Mouse (Mus musculus): ENCODE measurements around the gene S1pr4. TPM values are rescaled to one million over a fixed set of nuclear protein-coding genes. Genes with fewer than 3 reads are reported as not detected.

S1pr4 gene
- polyA plus RNA-seq (2014; fragmentation: Nextera tagmentation; extraction: Ambion mirVana) = 0.65 and 0.73 TPM in 2 replicates

DNA sequence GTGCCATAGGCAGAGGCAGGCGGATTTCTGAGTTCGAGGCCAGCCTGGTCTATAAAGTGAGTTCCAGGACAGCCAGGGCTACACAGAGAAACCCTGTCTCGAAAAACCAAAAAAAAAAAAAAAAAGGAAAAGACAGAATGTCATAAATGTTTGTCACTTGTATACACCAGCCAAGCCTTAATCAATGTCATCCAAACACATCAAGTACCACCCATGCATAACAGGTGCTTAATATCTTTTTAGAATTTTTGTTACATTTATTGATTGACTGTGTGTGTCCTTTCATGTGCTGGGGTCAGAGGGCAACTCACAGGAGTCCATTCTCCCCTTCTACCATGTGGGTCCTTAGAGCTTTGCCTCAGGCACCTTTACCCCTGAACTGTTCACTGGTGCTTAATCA, at the start of gene S1pr4:
Gene S1pr4, minus strand, starts transcription at position 101 of the 400 bp plus-strand sequence.
- no peaks in the 10 kb centered on the region for H3K36me3 ChIP-seq (ENCODE audit: control insufficient read depth, insufficient read depth, low read length)
- no peak within 1 kb of the TSS for H3K27ac ChIP-seq (replicated peaks; ENCODE audit: low read depth, low read length)
- ATAC-seq (ENCODE audit: low read depth) = no peak
- no peaks in the 10 kb centered on the region for H3K9me3 ChIP-seq (ENCODE audit: control insufficient read depth, low read length)
- no peaks in the 10 kb centered on the region for H3K27me3 ChIP-seq (replicated peaks; ENCODE audit: control insufficient read depth, insufficient read depth, low read length)
- H3K4me1 ChIP-seq (ENCODE audit: control insufficient read depth, insufficient read depth, low read length) = peaks cover 3% of the 10 kb centered on the region
- no peak within 1 kb of the TSS for H3K4me3 ChIP-seq (ENCODE audit: low read depth, low read length)
- H3K4me2 ChIP-seq (ENCODE audit: low read depth, low read length) = no peak within 1 kb of the TSS
- WGBS = 94% methylated on average over 2 of the region's 3 CpGs
- H3K9ac ChIP-seq (ENCODE audit: low read depth, low read length) = peak within 1 kb of the TSS; percentile 25; the same call in 1 of the 2 replicates
- DNase-seq (ENCODE audit: low spot score) = no peak

- H3K9me3 ChIP-seq (ENCODE audit: control insufficient read depth, low read length) = no peaks in the 10 kb centered on the region
- no peak for DNase-seq (ENCODE audit: low spot score)
- no peak overlapping the region for H3K27ac ChIP-seq (replicated peaks; ENCODE audit: low read depth, low read length)
- no peak for ATAC-seq (ENCODE audit: low read depth)
- no peak overlapping the region for H3K4me2 ChIP-seq (ENCODE audit: low read depth, low read length)
- no peak overlapping the region for H3K4me3 ChIP-seq (ENCODE audit: low read depth, low read length)
- 79% methylated on average over 5 of the region's 5 CpGs for WGBS
- H3K36me3 ChIP-seq (ENCODE audit: control insufficient read depth, insufficient read depth, low read length) = no peaks in the 10 kb centered on the region
- H3K9ac ChIP-seq (ENCODE audit: low read depth, low read length) = no peak overlapping the region
- no peaks in the 10 kb centered on the region for H3K27me3 ChIP-seq (replicated peaks; ENCODE audit: control insufficient read depth, insufficient read depth, low read length)
- H3K4me1 ChIP-seq (ENCODE audit: control insufficient read depth, insufficient read depth, low read length) = peaks cover 2% of the 10 kb centered on the region
Measured at GRCm38 (mm10) chr10:81548944-81549343, 49.0 kb upstream of the S1pr4 start.

GRCm38 (mm10) chr10:81546788-81547571, 47.0 kb upstream of the S1pr4 start:
- DNase-seq (ENCODE audit: low spot score) (no peak), ATAC-seq (ENCODE audit: low read depth) (no peak)
- H3K4me1 ChIP-seq (ENCODE audit: control insufficient read depth, insufficient read depth, low read length) = peaks cover 10% of the 10 kb centered on the region
- H3K27me3 ChIP-seq (replicated peaks; ENCODE audit: control insufficient read depth, insufficient read depth, low read length) = no peaks in the 10 kb centered on the region
- H3K4me3 ChIP-seq (ENCODE audit: low read depth, low read length) = no peak overlapping the region
- WGBS = 92% methylated on average over 12 of the region's 13 CpGs
- no peak overlapping the region for H3K4me2 ChIP-seq (ENCODE audit: low read depth, low read length)
- H3K9ac ChIP-seq (ENCODE audit: low read depth, low read length) = no peak overlapping the region
- H3K27ac ChIP-seq (replicated peaks; ENCODE audit: low read depth, low read length) = no peak overlapping the region
- H3K9me3 ChIP-seq (ENCODE audit: control insufficient read depth, low read length) = no peaks in the 10 kb centered on the region
- no peaks in the 10 kb centered on the region for H3K36me3 ChIP-seq (ENCODE audit: control insufficient read depth, insufficient read depth, low read length)

DNA sequence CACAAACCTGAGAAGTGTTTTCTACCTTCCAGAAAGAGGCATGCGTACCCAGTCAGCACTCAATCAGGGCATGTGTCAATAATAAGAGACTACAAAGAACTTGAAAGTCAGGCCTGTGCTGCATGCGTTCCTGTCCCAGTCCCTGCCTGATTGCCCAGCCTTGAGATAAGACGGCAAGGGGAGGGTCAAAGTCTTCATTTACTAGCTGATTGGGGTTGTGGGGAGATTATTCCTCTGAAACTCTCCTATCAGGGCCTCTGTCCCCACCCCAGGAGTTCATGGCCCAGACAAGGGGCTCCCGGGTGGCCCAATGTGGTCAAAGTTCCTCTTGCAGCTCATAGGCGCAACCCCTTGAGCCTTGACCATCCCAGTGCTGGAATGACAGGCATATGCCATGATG, 46.4 kb upstream of the S1pr4 start:
- H3K4me1 ChIP-seq (ENCODE audit: control insufficient read depth, insufficient read depth, low read length) = peaks cover 10% of the 10 kb centered on the region
- H3K4me3 ChIP-seq (ENCODE audit: low read depth, low read length) = no peak overlapping the region
- H3K36me3 ChIP-seq (ENCODE audit: control insufficient read depth, insufficient read depth, low read length) = 0 out of 2 replicates have a peak, but pooled peaks cover under 1% of the 10 kb centered on the region
- H3K27me3 ChIP-seq (replicated peaks; ENCODE audit: control insufficient read depth, insufficient read depth, low read length) = no peaks in the 10 kb centered on the region
- H3K4me2 ChIP-seq (ENCODE audit: low read depth, low read length) = no peak overlapping the region
- H3K9me3 ChIP-seq (ENCODE audit: control insufficient read depth, low read length) = no peaks in the 10 kb centered on the region
- peak overlapping the region; percentile 41; the same call in 1 of the 2 replicates for H3K9ac ChIP-seq (ENCODE audit: low read depth, low read length)
- no peak for ATAC-seq (ENCODE audit: low read depth)
- no peak overlapping the region for H3K27ac ChIP-seq (replicated peaks; ENCODE audit: low read depth, low read length)
- no peak for DNase-seq (ENCODE audit: low spot score)
- 85% methylated on average over 5 of the region's 5 CpGs for WGBS

- no peaks in the 10 kb centered on the region for H3K27me3 ChIP-seq (replicated peaks; ENCODE audit: control insufficient read depth, insufficient read depth, low read length)
- peak; percentile 97 for ATAC-seq (ENCODE audit: low read depth)
- DNase-seq (ENCODE audit: low spot score) = peak; percentile 99
- peaks cover 10% of the 10 kb centered on the region for H3K4me1 ChIP-seq (ENCODE audit: control insufficient read depth, insufficient read depth, low read length)
- 0 out of 2 replicates have a peak, but pooled peaks cover 4% of the 10 kb centered on the region for H3K36me3 ChIP-seq (ENCODE audit: control insufficient read depth, insufficient read depth, low read length)
- H3K4me3 ChIP-seq (ENCODE audit: low read depth, low read length) = peak within 1 kb of the TSS; percentile 91
- no peaks in the 10 kb centered on the region for H3K9me3 ChIP-seq (ENCODE audit: control insufficient read depth, low read length)
- H3K4me2 ChIP-seq (ENCODE audit: low read depth, low read length) = peak within 1 kb of the TSS; percentile 94
- 2% methylated on average over 28 of the region's 59 CpGs for WGBS
- peak within 1 kb of the TSS; percentile 77 for H3K27ac ChIP-seq (replicated peaks; ENCODE audit: low read depth, low read length)
- H3K9ac ChIP-seq (ENCODE audit: low read depth, low read length) = peak within 1 kb of the TSS; percentile 94
Measured at GRCm38 (mm10) chr10:81545161-81545747, 45.3 kb upstream of the S1pr4 start, which contains the start of gene Gna11. Gene Gna11 (minus strand): TSS chr10:81545190.

DNA sequence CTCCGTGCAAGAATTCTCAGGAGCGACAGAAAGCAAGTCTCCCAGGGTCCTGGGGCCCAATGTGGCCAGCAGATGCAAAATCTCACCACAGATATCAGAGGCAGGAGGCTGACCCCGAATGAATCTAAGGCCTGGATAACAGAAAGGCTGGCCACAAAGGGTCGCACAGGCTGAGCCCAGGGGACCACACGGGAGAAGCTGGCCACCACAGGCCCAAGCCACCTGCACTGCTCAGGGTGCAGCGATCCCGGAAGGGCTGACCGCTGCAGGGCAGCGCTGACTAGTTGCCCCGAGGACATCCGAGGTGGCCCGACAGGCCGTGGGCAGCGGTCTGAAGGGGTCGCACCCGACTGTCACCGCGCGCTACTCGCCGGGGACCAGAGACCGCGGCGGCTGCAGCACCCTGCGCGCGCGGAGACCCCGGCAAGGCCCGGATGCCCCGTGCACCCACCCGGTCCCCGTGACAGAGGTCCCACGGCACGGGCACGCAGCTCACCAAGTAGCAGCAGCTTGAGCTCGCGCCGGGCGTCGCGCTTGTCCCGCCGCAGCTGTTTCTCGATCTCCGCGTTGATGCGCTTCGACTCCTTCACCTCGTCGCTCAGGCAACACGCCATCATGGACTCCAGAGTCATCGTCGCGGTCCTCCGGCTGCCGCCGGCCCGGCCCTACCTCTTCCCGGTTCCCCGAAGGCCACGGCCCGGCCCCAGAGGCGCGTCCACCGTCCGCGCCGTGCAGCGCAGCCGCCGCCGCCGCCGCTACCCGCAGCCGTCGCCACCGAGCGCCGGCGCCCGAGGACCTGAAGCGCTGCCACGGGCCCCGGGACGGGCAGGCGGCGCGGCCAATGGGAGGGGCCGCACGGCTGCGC, 44.6 kb upstream of the S1pr4 start:
- H3K36me3 ChIP-seq (ENCODE audit: control insufficient read depth, insufficient read depth, low read length) = 0 out of 2 replicates have a peak, but pooled peaks cover 9% of the 10 kb centered on the region
- H3K4me3 ChIP-seq (ENCODE audit: low read depth, low read length) = peak overlapping the region; percentile 91
- peaks cover 10% of the 10 kb centered on the region for H3K4me1 ChIP-seq (ENCODE audit: control insufficient read depth, insufficient read depth, low read length)
- ATAC-seq (ENCODE audit: low read depth) (peak; percentile 32), DNase-seq (ENCODE audit: low spot score) (peak; percentile 62)
- H3K27me3 ChIP-seq (replicated peaks; ENCODE audit: control insufficient read depth, insufficient read depth, low read length) = no peaks in the 10 kb centered on the region
- H3K9ac ChIP-seq (ENCODE audit: low read depth, low read length) = peak overlapping the region; percentile 94
- H3K4me2 ChIP-seq (ENCODE audit: low read depth, low read length) = peak overlapping the region; percentile 94
- no peaks in the 10 kb centered on the region for H3K9me3 ChIP-seq (ENCODE audit: control insufficient read depth, low read length)
- 3% methylated on average over 27 of the region's 93 CpGs for WGBS
- H3K27ac ChIP-seq (replicated peaks; ENCODE audit: low read depth, low read length) = peak overlapping the region; percentile 75

DNA sequence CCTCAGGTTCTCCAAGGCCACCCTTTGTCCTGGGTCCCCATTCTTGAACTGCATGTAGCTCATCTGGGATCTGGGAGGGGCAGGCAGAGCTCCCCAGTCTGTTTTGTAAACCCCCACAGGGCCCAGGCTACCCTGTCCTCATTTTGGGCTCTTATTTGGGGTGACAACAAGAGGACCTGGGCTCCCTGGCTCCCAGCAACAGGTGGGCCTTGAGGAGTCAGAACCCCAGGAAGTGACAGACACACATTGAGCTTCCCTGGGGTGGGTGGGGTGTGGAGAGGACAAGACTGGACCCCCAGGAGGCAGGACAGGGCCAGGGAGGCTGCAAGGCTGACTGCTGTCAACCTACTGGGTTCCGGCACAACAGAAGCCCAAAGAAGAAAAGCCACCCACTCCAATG, 43.7 kb upstream of the S1pr4 start:
- 83% methylated on average over 1 of the region's 1 CpGs for WGBS
- DNase-seq (ENCODE audit: low spot score) (no peak), ATAC-seq (ENCODE audit: low read depth) (no peak)
- no peak overlapping the region for H3K27ac ChIP-seq (replicated peaks; ENCODE audit: low read depth, low read length)
- no peaks in the 10 kb centered on the region for H3K9me3 ChIP-seq (ENCODE audit: control insufficient read depth, low read length)
- no peaks in the 10 kb centered on the region for H3K27me3 ChIP-seq (replicated peaks; ENCODE audit: control insufficient read depth, insufficient read depth, low read length)
- H3K9ac ChIP-seq (ENCODE audit: low read depth, low read length) = peak overlapping the region; percentile 94
- H3K4me2 ChIP-seq (ENCODE audit: low read depth, low read length) = peak overlapping the region; percentile 94
- H3K4me3 ChIP-seq (ENCODE audit: low read depth, low read length) = peak overlapping the region; percentile 91
- 0 out of 2 replicates have a peak, but pooled peaks cover 16% of the 10 kb centered on the region for H3K36me3 ChIP-seq (ENCODE audit: control insufficient read depth, insufficient read depth, low read length)
- peaks cover 10% of the 10 kb centered on the region for H3K4me1 ChIP-seq (ENCODE audit: control insufficient read depth, insufficient read depth, low read length)
